Mouse (Mus musculus) mouse trophoblast stem cell (cell line): ENCODE results near the gene Cox4i2.

Source experiments
- in situ Hi-C, 2 experiments: fragments of 300-500 bp; cut with MseI, MboI; formaldehyde crosslinking; loops; 2 replicates in 1 of 2; 3 replicates in 1 of 2; pipeline ENCODE4 v1.15.1; 2025

The Cox4i2 gene

DNA sequence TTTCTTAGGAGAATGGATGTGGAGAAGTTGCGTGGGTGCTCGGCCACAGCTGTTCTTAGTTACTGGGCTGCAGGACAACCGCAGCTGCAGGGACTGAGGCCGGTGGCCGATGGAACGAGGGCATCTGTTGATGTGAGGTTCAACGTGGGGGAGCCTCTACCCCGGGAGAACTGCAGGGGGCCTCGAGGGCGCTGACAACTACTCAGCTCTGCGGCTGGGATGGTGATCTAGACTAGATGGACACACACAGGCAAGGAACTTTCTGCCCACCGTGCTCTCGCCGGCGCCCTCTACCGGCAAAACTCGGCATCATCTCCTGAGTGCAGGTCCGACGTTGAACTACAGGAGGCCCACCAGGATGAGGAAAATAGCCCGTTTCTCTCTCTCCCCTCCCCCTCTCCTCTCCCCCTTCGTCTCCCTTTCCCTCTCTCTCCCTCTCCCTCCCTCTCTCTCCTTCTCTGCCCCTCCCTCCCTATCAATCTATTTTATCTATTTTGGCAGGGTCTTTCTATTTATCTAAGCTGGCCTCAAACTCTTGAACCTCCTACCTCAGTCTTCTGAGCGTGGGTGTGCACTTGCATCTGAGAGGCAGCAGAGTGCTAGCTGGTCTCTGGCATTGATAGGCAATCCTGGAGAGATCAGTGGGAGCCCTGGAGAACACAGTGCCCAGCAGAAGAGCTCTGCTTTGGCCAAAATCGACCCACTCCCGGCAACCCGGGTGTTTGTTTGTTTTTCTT is 12.6 kb downstream of the Cox4i2 start:
- in situ Hi-C loops: loop anchor here in 1 of 2 experiments (5.0 kb wide), 1 partner anchor 66 kb away; the partner anchor contains the start of gene Bcl2l1

DNA sequence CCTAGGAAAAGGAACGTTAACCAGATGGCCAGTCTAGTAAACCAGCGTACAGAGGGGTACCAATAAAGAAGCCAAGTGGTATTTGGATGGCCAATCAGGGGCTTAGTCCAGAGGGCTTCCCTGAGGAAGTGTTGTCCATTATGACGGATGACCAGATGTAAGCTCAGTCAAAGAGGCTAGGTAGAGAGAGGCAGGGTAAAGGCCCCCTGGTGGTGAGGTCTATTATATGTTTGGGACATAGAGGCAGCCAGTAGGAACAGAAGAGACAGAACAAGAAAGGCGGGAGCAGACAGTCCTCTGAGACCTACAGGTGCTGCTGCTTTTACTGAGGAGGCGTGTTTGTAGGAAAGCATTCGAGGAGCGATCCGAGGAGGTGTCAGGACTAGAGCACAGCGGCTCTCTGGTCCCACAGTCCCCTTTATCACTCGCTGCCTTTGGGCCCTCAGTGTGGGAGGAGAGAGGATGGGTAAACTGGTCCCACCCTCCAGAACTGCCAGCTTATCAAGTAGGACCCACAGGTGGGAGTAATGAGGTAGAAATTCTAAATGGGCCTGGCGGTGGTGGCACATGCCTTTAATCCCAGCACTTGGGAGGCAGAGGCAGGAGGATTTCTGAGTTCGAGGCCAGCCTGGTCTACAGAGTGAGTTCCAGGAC is 13.8 kb downstream of the Cox4i2 start:
- in situ Hi-C loops: loop anchor here in 1 of 2 experiments (5.0 kb wide), 1 partner anchor 65 kb away; the partner anchor contains the start of gene Bcl2l1

DNA sequence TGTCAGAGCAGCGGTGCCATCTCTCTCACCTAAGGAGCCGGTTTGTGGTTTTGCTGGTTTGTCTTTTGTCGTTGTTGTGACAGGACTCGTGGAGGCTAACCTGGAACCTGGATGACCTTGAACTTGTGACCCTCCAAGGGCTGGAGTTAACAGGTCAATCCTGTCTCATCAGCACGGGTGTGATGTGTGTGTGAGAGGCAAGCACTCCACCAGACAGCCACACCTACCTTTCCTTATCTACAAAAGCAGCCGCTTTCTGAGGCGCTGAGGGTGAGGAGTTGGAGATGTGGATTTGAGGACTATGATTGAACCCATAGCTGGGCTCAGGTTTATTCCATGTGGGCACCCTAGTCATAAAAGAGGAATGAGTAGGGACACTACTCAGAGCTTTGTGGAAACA is 15.7 kb downstream of the Cox4i2 start:
- in situ Hi-C loops: loop anchor here in 1 of 2 experiments (5.0 kb wide), 1 partner anchor 63 kb away; the partner anchor contains the start of gene Bcl2l1

DNA sequence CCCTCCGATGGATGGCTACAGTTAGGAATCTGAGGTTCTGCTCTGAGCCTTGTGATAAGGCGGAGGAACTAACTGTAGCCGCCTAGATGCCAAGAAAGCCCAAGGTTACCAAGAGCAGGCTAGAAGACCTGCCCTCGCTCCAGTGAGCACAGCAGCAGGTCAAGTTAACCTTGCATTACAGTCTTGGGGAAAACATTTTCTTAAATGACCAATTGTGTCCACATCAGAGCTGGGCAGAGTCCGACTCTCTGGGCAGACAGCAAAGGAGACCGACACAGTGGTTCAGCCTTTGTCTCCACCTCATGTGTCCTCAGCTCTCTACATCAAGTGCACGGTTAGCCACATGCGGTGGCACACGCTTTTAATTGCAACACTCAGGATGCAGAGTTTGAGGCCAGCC is 17.6 kb downstream of the Cox4i2 start:
- in situ Hi-C loops: no loop called here

DNA sequence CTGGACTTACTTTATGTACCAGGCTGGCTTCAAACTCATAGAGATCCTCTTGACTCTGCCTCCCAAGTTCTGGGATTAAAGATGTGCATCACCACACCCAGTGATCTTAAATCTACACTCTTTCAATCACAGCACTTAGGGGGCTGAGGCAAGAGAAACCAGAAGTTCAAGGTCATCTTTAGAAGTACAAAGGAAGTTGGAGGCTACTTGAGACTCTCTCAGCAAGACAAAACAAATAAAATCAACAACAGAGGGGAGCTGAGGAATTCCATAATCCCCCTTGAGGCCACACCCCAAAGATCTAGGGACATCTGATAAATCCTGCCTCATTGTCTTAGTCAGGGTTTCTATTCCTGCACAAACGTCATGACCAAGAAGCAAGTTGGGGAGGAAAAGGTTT is 18.3 kb downstream of the Cox4i2 start:
- in situ Hi-C loops: no loop called here

DNA sequence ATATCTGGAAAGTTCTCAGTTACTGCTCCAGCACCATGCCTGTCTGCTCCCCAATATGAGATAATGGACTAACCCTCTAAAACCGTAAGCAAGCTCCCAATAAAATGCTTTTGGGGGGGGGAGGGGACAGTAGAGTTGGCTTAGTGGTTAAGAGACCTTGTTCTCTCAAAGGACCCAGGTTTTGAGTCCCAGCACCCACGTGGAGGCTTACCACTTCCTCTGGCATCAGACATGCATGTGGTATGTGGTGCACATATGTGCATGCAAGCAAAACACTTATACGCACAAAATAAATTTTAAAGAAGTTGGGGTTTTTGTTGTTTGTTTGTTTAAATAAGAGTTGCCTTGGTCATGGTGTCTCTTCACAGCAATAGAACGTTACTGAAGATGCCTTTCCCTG is 21.4 kb downstream of the Cox4i2 start:
- in situ Hi-C loops: no loop called here

DNA sequence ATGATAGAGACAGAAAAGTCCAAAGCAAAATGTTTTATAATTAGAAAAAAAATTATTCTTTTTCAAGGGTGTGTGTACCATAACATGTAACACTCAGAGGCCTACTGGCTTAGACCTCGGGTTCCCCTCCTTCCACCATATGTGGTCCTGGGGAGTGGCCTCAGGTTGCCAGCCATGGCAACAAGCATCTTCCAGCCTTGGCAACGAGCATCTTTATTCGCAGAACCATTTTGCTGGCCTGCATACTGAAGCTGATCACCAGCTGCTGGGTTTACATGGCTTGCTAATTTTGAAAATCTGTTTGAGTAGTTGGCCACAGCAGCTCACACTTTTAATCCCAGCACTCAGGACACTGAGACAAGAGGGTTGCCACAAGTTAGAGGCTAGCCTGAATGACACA is 22.0 kb downstream of the Cox4i2 start:
- in situ Hi-C loops: no loop called here

DNA sequence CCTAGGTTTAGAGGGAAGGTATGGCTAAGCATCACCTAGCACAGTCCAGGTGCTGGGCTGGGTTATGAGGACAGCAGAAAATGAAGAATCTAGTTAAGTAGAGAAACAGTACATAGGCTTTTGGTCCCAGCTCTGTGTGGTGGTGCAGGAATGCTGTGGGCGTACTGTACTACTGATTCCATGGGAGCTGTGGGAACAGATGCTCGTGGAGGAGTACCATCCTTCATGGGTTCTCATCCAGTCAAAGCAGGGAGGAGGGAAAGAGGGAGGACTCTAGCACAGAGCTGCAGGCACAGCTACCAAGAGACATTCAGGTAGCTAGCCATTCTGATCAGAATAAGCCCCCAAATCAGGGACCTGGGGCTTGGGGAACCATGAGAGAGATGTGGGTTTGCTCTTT is 22.5 kb downstream of the Cox4i2 start:
- in situ Hi-C loops: no loop called here

DNA sequence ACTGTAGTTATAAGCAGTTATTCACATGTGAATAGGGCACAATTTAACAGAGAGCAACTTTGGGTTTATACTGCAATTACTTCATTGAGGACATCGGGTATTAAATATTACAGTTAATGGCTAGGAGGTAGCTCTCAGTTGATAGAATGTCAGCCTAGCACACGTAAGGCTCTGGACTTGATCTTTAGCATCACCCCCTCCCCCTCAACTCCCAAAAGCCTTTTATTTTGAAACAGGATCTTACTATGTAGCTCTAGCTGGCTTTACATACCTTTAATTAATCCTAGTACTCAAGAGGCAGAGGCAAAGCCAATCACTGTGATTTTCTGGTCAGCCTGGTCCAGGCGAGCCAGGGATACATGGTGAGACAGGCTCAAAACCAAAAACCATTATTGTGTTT is 23.1 kb downstream of the Cox4i2 start:
- in situ Hi-C loops: no loop called here

DNA sequence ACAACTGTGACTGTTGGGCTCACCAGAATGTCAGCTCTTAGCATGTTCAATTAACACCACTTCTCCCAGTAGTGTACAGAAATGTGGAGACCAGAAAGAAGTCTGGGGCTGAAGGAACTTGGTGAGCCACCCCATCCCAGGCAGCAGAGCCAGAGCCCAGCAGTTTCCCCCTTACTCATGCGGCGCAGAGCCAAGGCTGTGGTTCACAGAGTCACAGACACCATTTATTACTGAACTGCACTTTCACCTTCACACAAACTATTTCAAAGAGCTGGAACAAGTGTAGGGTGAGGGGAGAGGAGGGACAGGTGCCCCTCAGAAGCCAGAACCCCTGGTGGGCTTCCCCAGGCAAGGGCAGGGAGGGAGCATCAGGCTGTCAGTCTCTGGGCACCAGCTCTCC is 26.5 kb downstream of the Cox4i2 start:
- in situ Hi-C loops: no loop called here

DNA sequence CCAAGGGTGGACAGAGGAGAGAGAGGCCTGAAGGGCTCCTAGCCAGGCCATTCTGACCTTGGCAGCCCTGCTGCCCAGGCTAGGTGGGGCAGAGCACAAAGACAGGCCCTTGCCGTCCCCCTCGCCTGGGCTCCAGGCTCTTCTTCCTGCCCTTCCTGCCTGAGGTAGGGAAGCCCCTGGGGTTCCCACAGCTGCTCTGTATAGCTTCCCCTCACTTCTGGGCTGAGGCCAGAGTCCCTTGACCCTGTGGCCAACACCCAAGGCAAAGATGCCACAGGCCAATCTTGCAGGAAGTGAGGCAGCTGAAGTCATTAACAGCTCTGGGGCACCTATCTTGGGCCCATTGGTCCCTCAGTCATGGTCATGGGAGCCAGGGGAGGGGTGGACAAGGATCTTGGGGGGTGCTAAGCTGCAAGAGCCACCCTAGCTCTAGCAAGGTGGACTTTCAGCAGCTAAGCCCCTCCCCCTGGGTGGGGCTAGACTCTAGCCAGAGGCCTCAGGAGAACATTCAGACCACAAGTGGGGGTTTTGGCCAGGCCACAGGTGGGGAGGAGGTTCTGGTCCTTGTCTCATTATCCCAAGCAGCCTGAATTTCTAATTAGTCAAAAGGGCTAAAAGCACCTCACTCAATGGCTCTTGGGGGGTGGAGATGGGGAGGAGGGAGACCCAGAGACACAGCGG is 27.2 kb downstream of the Cox4i2 start:
- in situ Hi-C loops: no loop called here

DNA sequence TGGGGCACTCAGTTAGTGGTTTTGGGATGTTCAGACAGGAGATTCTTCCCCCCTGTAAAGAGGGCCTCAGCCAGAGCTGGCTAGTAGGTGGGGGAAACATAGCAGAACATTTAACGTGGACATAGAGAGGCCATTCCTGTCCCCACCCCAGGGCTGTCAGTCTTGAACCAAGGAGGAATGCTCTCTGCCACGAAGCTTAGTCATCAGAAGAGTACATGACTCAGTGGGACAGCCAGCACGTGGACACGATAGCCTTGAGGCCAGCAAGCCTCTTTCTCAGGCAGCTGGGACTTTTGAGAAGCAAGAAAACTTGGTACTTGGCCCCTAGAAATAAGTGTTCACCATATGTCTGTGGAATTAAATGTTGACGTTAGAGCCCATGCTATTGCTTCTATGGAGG is 28.7 kb downstream of the Cox4i2 start:
- in situ Hi-C loops: no loop called here

DNA sequence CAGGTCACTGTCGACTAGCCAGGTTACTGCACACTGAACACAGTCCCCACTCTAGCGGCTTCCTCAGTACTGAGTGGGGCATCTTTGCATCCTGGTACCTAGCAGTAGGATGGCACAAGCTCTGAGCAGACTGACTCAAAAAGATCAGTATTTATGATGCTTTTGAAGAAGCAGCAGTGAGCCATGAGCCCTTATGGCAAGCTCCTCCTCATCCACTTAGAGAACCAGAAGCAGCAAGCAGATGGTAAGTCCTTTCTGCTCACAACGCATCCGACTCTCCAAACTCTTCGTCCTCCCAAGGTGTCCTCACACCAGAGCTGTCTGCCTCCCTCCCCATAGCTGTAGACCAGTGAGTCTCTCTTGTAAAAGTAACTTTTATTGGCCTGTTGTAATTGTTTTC is 29.3 kb downstream of the Cox4i2 start:
- in situ Hi-C loops: no loop called here

DNA sequence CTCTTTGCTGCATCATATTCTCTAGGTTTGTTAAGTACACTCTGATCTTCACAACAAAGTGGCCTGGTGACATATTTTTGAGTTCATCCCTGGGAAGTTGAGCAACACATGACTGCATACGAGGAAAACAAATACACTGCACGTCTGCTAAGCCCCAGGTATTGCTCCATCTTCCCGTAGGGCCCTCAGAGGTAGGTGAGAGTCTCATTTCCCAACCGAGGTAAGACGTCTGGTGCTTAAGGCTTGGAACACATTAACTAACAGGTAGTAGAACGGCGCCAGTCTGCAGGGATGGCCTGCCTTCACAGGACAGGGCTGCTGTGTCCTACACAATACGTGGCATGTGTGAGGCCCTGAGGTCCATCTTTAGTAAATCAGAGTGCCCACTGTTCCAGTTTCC is 30.7 kb downstream of the Cox4i2 start:
- in situ Hi-C loops: no loop called here

DNA sequence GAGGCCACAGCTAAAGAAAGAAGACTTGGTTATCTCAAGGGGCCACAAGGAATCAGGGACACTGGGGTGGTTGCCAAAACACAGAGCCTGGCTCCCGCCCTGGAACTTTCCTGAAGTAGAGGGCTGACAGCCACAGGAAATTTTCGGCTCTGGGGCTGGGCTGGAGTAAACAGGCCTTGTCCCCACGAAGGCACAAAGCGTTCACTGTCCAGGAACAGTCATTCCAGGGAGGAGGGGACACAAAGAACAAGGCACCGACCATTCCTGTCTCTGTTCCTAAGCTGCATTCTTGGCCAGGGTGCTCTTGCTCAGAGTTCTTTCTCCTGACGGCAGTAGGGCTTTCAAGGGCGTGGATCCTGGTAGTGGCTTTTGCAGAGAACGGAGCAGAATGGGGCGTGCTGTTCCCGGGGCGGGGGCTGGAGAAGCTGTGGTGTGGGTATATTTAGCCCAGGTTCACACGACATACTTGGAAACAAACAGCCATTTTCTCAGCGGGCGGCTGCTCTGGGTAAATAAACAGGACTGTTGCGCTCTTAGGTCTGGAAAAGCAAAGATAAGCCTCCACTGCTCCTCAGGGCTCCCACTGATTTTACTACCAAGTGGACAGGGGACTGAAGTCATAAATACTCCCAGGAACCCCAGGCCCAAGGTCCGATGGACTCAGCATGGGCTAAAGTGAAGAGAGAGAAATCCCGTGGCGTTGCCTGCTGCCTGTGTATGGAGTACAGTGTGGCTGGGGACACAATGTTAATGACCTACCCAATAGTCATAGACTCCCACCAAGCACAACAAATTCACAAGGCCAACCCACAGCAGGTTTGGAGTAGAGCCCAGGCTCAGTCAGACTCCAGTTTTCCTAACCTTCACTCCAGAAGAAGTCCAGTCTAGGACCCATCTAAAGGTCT is 31.7 kb downstream of the Cox4i2 start:
- in situ Hi-C loops: no loop called here

DNA sequence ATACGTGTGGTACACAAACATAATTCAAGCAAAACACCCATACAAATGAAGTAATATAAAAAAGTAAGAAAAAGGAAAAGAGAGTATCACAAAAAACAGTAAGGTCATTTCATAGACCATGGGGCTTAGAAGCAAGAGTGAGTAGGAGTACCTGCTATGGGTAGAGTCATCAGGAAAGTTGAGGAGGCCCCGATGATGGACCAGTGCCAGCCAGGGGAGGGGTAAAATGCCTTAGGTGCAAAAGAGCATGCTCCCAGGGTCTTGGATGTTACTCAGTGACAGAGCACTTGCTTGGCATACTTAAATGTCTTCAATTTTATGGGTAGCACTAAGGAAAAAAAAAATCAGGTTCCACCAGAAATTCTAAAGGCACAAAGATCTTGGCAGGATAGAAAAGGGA is 33.2 kb downstream of the Cox4i2 start:
- in situ Hi-C loops: no loop called here

DNA sequence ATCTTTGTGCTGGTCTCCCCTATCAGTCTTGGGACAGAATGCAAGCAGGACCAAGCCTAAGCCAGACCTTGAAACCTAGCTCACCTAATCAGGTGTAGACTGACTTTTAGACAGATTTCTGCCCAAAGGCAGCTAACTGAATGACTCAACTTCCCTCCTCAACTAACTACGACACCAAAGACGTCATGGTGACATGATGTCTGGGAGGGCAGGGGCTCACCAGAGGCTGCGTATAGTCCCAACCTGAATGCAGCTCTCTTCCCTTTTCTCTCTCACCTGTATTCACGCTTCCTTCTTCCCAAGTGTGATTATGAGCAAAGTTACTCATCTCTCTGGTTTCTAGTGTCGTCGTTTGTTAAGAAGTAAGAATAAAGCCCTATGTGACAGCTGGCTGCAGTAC is 33.6 kb downstream of the Cox4i2 start:
- in situ Hi-C loops: no loop called here

DNA sequence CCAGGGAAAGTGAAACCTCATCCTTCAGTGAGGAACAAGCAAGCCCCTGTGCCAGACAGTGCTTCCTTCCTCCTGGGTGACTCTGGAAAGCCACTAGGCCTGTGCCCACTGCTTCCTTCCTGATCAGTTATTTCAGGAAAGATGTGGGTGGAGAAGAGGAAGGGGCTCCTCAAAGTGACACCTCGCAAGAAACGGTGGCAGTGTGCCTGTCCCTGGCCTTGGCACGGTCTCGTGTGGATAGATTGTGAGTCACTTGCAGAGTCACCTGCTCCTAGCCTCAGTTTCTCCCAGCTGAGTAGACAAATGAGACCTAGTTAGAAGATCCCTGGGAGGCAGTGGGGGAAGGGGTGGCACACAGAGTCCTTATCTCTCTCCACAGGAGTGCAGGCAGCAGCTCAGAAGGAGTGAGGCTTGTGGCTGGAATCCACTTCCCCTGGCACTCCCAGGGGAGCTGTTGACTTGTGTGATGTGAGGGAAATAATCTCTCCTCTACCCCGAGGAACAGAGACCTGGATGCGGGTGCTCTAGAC is 35.0 kb downstream of the Cox4i2 start:
- in situ Hi-C loops: no loop called here

DNA sequence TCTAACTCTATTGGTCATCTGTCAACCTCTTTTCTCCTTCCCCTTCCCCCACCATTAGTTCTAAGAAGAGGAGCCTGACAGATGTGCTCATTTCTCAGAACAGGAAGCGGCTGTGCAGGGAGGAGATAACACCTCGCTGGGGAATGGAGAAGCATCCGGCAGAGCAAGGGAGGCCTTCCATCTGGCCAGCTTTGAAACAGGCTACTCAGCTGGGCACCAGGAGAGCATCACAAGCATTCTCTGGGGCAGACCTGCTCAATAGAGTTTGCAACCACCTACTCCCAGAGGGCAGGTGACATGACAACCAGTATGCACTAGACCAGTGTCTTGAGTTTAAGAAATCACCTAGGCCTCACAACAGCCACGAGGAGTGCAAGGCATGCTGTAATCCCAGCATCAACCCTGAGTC is 35.6 kb downstream of the Cox4i2 start:
- in situ Hi-C loops: no loop called here

DNA sequence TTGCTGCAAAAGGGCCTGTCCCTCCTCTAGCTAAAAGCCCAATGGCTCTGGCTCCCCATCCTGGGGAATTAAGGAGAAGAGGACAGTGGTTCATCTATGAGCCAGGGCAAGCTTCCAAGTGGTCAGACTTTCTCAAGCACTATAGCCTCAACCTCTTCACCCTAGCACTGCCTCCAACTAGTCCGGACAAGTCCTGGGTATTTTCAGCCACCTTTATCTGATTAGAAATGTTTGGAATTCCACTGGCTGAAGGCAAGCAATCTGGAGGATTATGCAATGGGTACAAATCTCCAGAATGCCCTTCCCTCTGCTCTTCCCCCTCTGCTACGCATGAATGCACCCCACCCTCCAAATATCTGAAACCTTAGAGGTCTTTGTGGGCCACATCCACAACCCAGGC is 38.5 kb downstream of the Cox4i2 start:
- in situ Hi-C loops: no loop called here

DNA sequence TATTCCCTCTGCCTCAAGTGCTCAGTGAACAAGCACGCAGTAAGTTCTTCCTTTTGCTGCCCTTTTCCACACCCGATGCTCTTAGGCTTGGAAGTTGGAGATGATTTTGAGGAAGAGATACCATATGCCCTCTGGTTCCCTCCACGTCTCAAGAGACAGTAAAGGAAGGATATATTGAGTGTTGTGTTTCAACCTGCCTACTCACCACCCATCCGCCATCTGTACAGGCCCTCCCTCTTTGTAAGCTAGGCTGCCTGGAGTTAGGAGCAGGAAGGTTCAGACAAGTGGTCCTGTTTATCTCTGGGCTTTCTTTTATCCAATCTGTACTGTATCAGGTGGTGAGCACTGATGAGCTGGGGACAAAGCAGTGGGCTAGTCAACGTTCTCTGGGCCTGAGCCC is 39.4 kb downstream of the Cox4i2 start:
- in situ Hi-C loops: no loop called here
